Mouse (Mus musculus) myocyte (in vitro differentiated cells): ENCODE measurements around the gene Tmem144. TPM values are rescaled to one million over a fixed set of nuclear protein-coding genes. Genes with fewer than 3 reads are reported as not detected.

Source experiments
- H3K27me3 ChIP-seq: one replicate; pipeline ENCODE4 v1.6.1; 2011; ENCODE audit not compliant: control insufficient read depth, insufficient read depth, insufficient read length
- H3K36me3 ChIP-seq: one replicate; pipeline ENCODE4 v1.6.1; 2011; ENCODE audit not compliant: control insufficient read depth, insufficient read depth
- H3K4me2 ChIP-seq: one replicate; pipeline ENCODE4 v1.6.1; 2011; ENCODE audit warnings: low read depth, control low read depth
- H3K4me3 ChIP-seq: one replicate; pipeline ENCODE4 v1.5.1; 2011; ENCODE audit warnings: mild to moderate bottlenecking, control low read depth, moderate library complexity
- H3K79me2 ChIP-seq: one replicate; pipeline ENCODE4 v1.6.1; 2011; ENCODE audit not compliant: control insufficient read depth, insufficient read depth
- H3ac ChIP-seq: one replicate; pipeline ENCODE4 v1.6.1; 2011; ENCODE audit not compliant: control insufficient read depth, insufficient read length
- CEBPB ChIP-seq: IDR thresholded peaks from 2 replicates; pipeline ENCODE4 v1.6.1; 2011; ENCODE audit warnings: mild to moderate bottlenecking, moderate library complexity; ENCODE audit not compliant: poor library complexity, insufficient read depth, severe bottlenecking
- E2F4 ChIP-seq: IDR thresholded peaks from one replicate; pipeline ENCODE4 v1.6.1; 2011; ENCODE audit warnings: mild to moderate bottlenecking, control low read depth, moderate library complexity; ENCODE audit not compliant: insufficient read depth
- MAX ChIP-seq: IDR thresholded peaks from one replicate; pipeline ENCODE4 v1.6.1; 2011; ENCODE audit warnings: low read depth, mild to moderate bottlenecking, control low read depth
- MYOD1 ChIP-seq, 3 experiments: IDR thresholded peaks; one replicate each; pipeline ENCODE4 v1.6.1; 2011; ENCODE audit warnings: control low read depth in 2 of 3, low read depth in 2 of 3, mild to moderate bottlenecking in 2 of 3, moderate library complexity in 1 of 3; ENCODE audit not compliant: insufficient read length in 2 of 3, control insufficient read depth in 1 of 3
- MYOG ChIP-seq, 3 experiments: IDR thresholded peaks; one replicate each; pipeline ENCODE4 v1.6.1; 2011; ENCODE audit warnings: control low read depth in 2 of 3, low read depth in 2 of 3, mild to moderate bottlenecking in 2 of 3; ENCODE audit not compliant: insufficient read length in 2 of 3, control insufficient read depth in 1 of 3, insufficient read depth in 1 of 3
- POLR2A ChIP-seq: IDR thresholded peaks from one replicate; pipeline ENCODE4 v1.6.1; 2011; ENCODE audit warnings: low read depth, mild to moderate bottlenecking, control low read depth, moderate library complexity; ENCODE audit not compliant: insufficient read length
- POLR2AphosphoS2 ChIP-seq: IDR thresholded peaks from one replicate; pipeline ENCODE4 v1.6.1; 2011; ENCODE audit warnings: low read depth, control low read depth; ENCODE audit not compliant: insufficient read length
- REST ChIP-seq: IDR thresholded peaks from one replicate; pipeline ENCODE4 v1.6.1; 2011; ENCODE audit warnings: mild to moderate bottlenecking, control low read depth, moderate library complexity; ENCODE audit not compliant: insufficient read depth, insufficient read length
- SRF ChIP-seq: IDR thresholded peaks from one replicate; pipeline ENCODE4 v1.6.1; 2011; ENCODE audit warnings: low read depth; ENCODE audit not compliant: control insufficient read depth, insufficient read length
- TCF12 ChIP-seq: IDR thresholded peaks from one replicate; pipeline ENCODE4 v1.6.1; 2011; ENCODE audit warnings: mild to moderate bottlenecking, control low read depth; ENCODE audit not compliant: poor library complexity, insufficient read depth, severe bottlenecking
- TCF3 ChIP-seq: IDR thresholded peaks from one replicate; pipeline ENCODE4 v1.6.1; 2011; ENCODE audit warnings: low read depth, control low read depth; ENCODE audit not compliant: insufficient read length
- USF1 ChIP-seq: IDR thresholded peaks from one replicate; pipeline ENCODE4 v1.6.1; 2011; ENCODE audit warnings: low read depth, mild to moderate bottlenecking, control low read depth, moderate library complexity
- polyA plus RNA-seq: library from polyadenylated mRNA; unstranded; fragments of >200 nt; fragmentation: generic; extraction: Trizol; gene quantifications from one replicate; pipeline ENCODE4 v1.2.1, GENCODE M21; 2012; ENCODE audit warnings: missing spikeins

Gene Tmem144
- polyA plus RNA-seq, 1 experiment: 0.92 TPM

- Histone ChIP-seq H3K4me3 (no peak overlapping the region), H3K79me2 (no peaks in the 10 kb centered on the region), H3K27me3 (no peaks in the 10 kb centered on the region), H3K4me2 (no peak overlapping the region), H3ac (no peak overlapping the region), H3K36me3 (no peaks in the 10 kb centered on the region)
- TF ChIP-seq TCF12 (no peak), E2F4 (no peak), MAX (no peak), REST (no peak), CEBPB (no peak), USF1 (no peak), MYOD1 (IDR thresholded peaks at IDR 0.05; ENCODE audit: control insufficient read depth in 1 of 3, insufficient read length in 2 of 3, low read depth in 2 of 3) (no peak), POLR2A (no peak), MYOG (IDR thresholded peaks at IDR 0.05; ENCODE audit: control insufficient read depth in 1 of 3, insufficient read depth in 1 of 3, insufficient read length in 2 of 3, low read depth in 2 of 3) (no peak), TCF3 (no peak)
These were observed 29.1 kb upstream of the Tmem144 start for GRCm38 (mm10) chr3:79881645-79882044.

DNA sequence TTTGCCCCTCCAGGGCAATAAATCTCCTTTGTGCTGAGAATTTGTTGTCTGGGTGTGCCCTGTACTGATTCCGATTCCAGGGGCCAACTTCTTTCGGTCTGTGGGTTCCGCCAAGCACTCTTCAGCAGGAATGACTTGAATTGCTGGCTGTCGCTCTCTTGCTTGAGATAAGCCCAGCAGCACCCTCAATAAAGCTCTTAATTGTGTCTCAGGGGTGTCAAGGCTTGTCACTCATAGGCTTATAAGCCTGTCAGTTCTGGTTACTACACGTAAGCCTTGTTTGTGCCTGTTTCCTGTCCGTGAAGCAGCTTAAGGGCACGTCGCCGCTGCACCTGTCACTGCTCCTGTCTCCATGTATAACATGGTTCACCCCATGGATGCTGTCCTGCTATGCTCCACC, 26.7 kb upstream of the Tmem144 start:
- Histone ChIP-seq H3K79me2 (no peaks in the 10 kb centered on the region), H3ac (no peak overlapping the region), H3K4me3 (no peak overlapping the region), H3K27me3 (no peaks in the 10 kb centered on the region), H3K4me2 (no peak overlapping the region), H3K36me3 (no peaks in the 10 kb centered on the region)
- TF ChIP-seq REST (no peak), POLR2AphosphoS2 (no peak), POLR2A (no peak), MYOG (IDR thresholded peaks at IDR 0.05; ENCODE audit: control insufficient read depth in 1 of 3, insufficient read depth in 1 of 3, insufficient read length in 2 of 3, low read depth in 2 of 3) (no peak), E2F4 (no peak), MYOD1 (IDR thresholded peaks at IDR 0.05; ENCODE audit: control insufficient read depth in 1 of 3, insufficient read length in 2 of 3, low read depth in 2 of 3) (no peak), MAX (no peak), SRF (no peak), USF1 (no peak), CEBPB (no peak), TCF12 (no peak), TCF3 (no peak)

DNA sequence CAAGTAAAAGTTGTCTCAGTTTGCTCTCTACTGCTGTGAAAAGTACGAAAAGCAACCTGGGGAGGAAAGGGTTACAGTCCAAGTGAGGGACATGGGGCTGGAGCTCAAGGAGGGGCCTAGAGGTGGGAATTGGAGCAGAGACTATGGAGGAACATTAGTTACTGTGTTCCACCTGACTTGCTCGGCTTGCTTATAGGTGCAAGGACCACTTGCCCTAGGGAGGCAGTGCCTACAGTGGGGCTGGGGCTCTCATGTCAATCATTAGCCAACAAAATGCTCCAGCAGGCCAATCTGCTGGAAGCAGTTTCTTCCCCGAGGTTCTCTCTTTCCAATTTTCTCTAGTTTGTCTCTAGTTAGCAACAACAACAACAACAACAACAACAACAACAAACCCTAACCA, 25.8 kb upstream of the Tmem144 start:
- Histone ChIP-seq H3ac (no peak overlapping the region), H3K79me2 (no peaks in the 10 kb centered on the region), H3K27me3 (no peaks in the 10 kb centered on the region), H3K4me2 (no peak overlapping the region), H3K36me3 (no peaks in the 10 kb centered on the region), H3K4me3 (no peak overlapping the region)
- TF ChIP-seq POLR2AphosphoS2: no peak
- TF ChIP-seq E2F4: no peak
- no peak for TF ChIP-seq TCF3
- no peak for TF ChIP-seq POLR2A
- no peak for TF ChIP-seq MYOD1 (IDR thresholded peaks at IDR 0.05; ENCODE audit: control insufficient read depth in 1 of 3, insufficient read length in 2 of 3, low read depth in 2 of 3)
- TF ChIP-seq MYOG (IDR thresholded peaks at IDR 0.05; ENCODE audit: control insufficient read depth in 1 of 3, insufficient read depth in 1 of 3, insufficient read length in 2 of 3, low read depth in 2 of 3): no peak
- TF ChIP-seq TCF12: no peak
- no peak for TF ChIP-seq MAX
- no peak for TF ChIP-seq USF1
- TF ChIP-seq CEBPB: no peak

DNA sequence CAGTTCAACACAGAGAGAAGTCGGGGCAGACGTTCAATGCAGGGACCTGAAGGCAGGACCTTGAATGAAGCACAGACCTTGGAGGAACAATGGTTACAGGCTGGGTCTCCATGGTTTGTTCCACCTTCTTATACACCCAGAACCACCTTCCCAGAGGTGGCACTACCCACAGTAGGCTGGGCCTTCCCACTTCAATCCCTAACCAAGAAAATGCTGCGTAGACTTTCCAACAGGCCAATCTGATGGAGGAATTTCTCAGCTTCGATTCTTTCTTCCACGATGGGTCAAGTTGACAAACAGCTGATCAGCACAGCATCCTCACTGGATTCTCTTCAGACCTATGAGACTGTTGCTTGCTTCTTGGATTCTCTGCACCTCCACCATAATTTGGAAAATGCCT, 22.9 kb upstream of the Tmem144 start:
- H3K79me2 ChIP-seq: no peaks in the 10 kb centered on the region
- no peaks in the 10 kb centered on the region for H3K27me3 ChIP-seq
- no peak overlapping the region for H3K4me3 ChIP-seq
- no peak overlapping the region for H3K4me2 ChIP-seq
- no peak overlapping the region for H3ac ChIP-seq
- no peaks in the 10 kb centered on the region for H3K36me3 ChIP-seq
- TF ChIP-seq CEBPB: no peak
- no peak for TF ChIP-seq POLR2AphosphoS2
- TF ChIP-seq TCF12: no peak
- TF ChIP-seq MYOG (IDR thresholded peaks at IDR 0.05; ENCODE audit: control insufficient read depth in 1 of 3, insufficient read depth in 1 of 3, insufficient read length in 2 of 3, low read depth in 2 of 3): no peak
- TF ChIP-seq REST: no peak
- TF ChIP-seq TCF3: no peak
- no peak for TF ChIP-seq SRF
- TF ChIP-seq POLR2A: no peak
- no peak for TF ChIP-seq E2F4
- TF ChIP-seq MYOD1 (IDR thresholded peaks at IDR 0.05; ENCODE audit: control insufficient read depth in 1 of 3, insufficient read length in 2 of 3, low read depth in 2 of 3): no peak
- TF ChIP-seq USF1: no peak
- no peak for TF ChIP-seq MAX

DNA sequence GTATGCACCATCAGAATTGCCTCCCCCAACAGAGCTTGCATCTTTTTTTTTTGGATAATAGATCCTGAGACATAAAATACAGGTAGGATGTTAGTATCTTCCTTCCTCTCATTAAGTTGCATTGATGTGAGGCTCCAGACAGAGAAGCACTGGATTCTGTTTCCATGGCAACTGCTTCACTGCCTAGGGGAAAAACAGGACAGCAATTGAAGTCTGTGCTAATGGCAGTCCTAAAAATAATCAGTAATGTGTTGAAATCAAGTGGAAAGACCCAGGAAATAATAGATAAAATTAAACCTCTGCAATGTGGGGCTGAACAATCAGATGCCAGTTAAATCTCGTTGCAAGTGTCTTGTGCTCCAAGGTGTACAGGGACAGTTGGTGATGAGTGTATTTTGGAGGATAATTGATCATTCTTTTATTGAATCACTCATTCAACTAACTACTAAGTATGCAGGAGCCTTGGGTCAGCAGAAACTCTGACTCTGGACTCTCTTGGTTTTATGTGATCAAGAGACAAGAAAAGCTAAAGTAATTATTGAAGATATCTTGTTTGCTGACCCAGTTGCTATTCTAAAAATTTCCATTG, 14.6 kb upstream of the Tmem144 start:
- no peak overlapping the region for H3K4me2 ChIP-seq
- TF ChIP-seq CEBPB (no peak), REST (no peak), POLR2AphosphoS2 (no peak), TCF12 (no peak), POLR2A (no peak), USF1 (no peak), SRF (no peak), MYOG (IDR thresholded peaks at IDR 0.05; ENCODE audit: control insufficient read depth in 1 of 3, insufficient read depth in 1 of 3, insufficient read length in 2 of 3, low read depth in 2 of 3) (no peak), MYOD1 (IDR thresholded peaks at IDR 0.05; ENCODE audit: control insufficient read depth in 1 of 3, insufficient read length in 2 of 3, low read depth in 2 of 3) (no peak), E2F4 (no peak), TCF3 (no peak), MAX (no peak)
- H3K4me3 ChIP-seq: no peak overlapping the region
- no peaks in the 10 kb centered on the region for H3K79me2 ChIP-seq
- H3K27me3 ChIP-seq: no peaks in the 10 kb centered on the region
- H3K36me3 ChIP-seq: no peaks in the 10 kb centered on the region
- no peak overlapping the region for H3ac ChIP-seq
